Mouse (Mus musculus) MEL-GATA-1-ER (cell line): ENCODE data around the gene Zfp418.
"Not testable (repeated sequence)": the region's sequence is repeated elsewhere in the genome, so short reads cannot be mapped to it uniquely, and the experiment has no call there.

Experiments
- DNase-seq: peaks from one replicate; pipeline ENCODE4 v3.0.0-alpha.2; 2012; ENCODE audit warnings: low read depth; ENCODE audit errors: extremely low read depth

Zfp418 gene

GRCm38 (mm10) chr7:7171227-7172147 is at the start of gene Zfp418:
Gene Zfp418, plus strand, starts transcription at chr7:7171330.
- DNase-seq: peak; percentile 37

- DNase-seq: no peak
Observed at GRCm38 (mm10) chr7:7121602-7121980, 49.5 kb upstream of the Zfp418 start.

GRCm38 (mm10) chr7:7130491-7131124 is 40.5 kb upstream of the Zfp418 start:
- peak; percentile 40 for DNase-seq

- no peak for DNase-seq
Observed at GRCm38 (mm10) chr7:7132751-7133150, 38.4 kb upstream of the Zfp418 start.

GRCm38 (mm10) chr7:7136379-7136866 is 34.7 kb upstream of the Zfp418 start, which contains the start of gene Zfp773:
Gene Zfp773, minus strand, starts transcription at chr7:7136755.
- DNase-seq: no peak

- no peak for DNase-seq
Observed at GRCm38 (mm10) chr7:7144215-7144614, 26.9 kb upstream of the Zfp418 start.

- no peak for DNase-seq
Observed at GRCm38 (mm10) chr7:7145991-7146608, 25.0 kb upstream of the Zfp418 start.

- no peak for DNase-seq
Observed at GRCm38 (mm10) chr7:7185897-7186296, 14.8 kb downstream of the Zfp418 start.

GRCm38 (mm10) chr7:7187417-7188190 is 16.5 kb downstream of the Zfp418 start:
- DNase-seq: no peak

- DNase-seq: peak; percentile 24
Observed at GRCm38 (mm10) chr7:7188191-7188942, 17.2 kb downstream of the Zfp418 start.

- not testable (repeated sequence) for DNase-seq
Observed at GRCm38 (mm10) chr7:7209313-7210151, 38.4 kb downstream of the Zfp418 start, which contains the start of gene Zfp772. Gene Zfp772, minus strand, starts transcription at chr7:7209998.
